Mouse (Mus musculus): Measurements from ENCODE around the gene Evc. TPM values are rescaled to one million over a fixed set of nuclear protein-coding genes. Genes with fewer than 3 reads are reported as not detected.

Gene Evc
- total and polyA plus RNA-seq, 2 experiments, result 4.2 to 5.9 TPM

DNA sequence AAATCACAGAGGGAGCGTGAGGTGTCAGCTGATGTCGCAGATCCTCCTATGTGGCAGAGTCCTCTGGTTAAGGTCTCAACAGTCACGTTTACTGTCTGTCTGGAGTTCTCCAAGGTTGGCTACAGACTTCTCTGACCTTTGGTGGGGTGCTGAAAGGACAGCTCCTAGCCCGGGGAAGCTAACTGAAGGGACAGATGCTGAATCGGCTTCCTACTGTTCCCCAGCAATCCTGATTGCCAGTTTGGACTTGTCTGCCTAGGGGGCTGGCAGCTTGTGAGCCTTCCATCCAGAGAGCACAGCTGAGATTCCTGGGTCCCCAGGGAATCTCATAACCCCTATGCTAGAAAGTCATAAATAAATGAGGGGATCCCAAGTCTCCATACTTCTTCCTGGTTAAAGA lies 96.1 kb downstream of the Evc start:
- H3K4me1 ChIP-seq (ENCODE audit: control insufficient read depth, insufficient read depth, low read length), result no peaks in the 10 kb centered on the region
- no peak overlapping the region for H3K9ac ChIP-seq (ENCODE audit: low read depth, low read length)
- no peak overlapping the region for H3K4me3 ChIP-seq (ENCODE audit: insufficient read depth, low read depth, low read length)
- DNase-seq (ENCODE audit: extremely low read depth, low read depth, low spot score), result no peak
- WGBS, result 7% methylated on average over 5 of the region's 5 CpGs
- H3K27me3 ChIP-seq (ENCODE audit: control insufficient read depth, insufficient read depth, low read length), result peaks cover 29% of the 10 kb centered on the region
- no peak overlapping the region for H3K27ac ChIP-seq (replicated peaks; ENCODE audit: insufficient read depth, low read depth, low read length)
- no peaks in the 10 kb centered on the region for H3K79me2 ChIP-seq (ENCODE audit: control insufficient read depth, insufficient read depth, low read length)
- TF ChIP-seq POLR2A (IDR thresholded peaks at IDR 0.05; ENCODE audit: extremely low read depth, insufficient read depth, low read length) (no peak), CTCF (IDR thresholded peaks at IDR 0.05; ENCODE audit: low read depth, low read length) (no peak)
- no peaks in the 10 kb centered on the region for H3K36me3 ChIP-seq (ENCODE audit: control insufficient read depth, insufficient read depth, low read length)

Other genes with a start within 250 kb of the Evc start
- not detected in 2 replicates for gene Crmp1, start 95.0 kb downstream of the Evc start, total RNA-seq (2014; rRNA removed)
- 0.02 TPM in 1 of 2 replicates, not detected in the other for gene Crmp1, start 95.0 kb downstream of the Evc start, polyA plus RNA-seq (2012; rRNA removed)
- 1.7 and 2.1 TPM in 2 replicates for gene Evc2, start 1.6 kb upstream of the Evc start, total RNA-seq (2014; rRNA removed)
- gene Evc2, start 1.6 kb upstream of the Evc start, polyA plus RNA-seq (2012; rRNA removed), result 1.3 and 5.1 TPM in 2 replicates

Data from liver, adult 2 months (tissue).